Mouse (Mus musculus): ENCODE measurements around the gene Gpr155. TPM values are rescaled to one million over a fixed set of nuclear protein-coding genes. Genes with fewer than 3 reads are reported as not detected.

Gpr155 gene
- total and polyA plus RNA-seq, 2 experiments from 2014 or later: 11.8 to 26.5 TPM

DNA sequence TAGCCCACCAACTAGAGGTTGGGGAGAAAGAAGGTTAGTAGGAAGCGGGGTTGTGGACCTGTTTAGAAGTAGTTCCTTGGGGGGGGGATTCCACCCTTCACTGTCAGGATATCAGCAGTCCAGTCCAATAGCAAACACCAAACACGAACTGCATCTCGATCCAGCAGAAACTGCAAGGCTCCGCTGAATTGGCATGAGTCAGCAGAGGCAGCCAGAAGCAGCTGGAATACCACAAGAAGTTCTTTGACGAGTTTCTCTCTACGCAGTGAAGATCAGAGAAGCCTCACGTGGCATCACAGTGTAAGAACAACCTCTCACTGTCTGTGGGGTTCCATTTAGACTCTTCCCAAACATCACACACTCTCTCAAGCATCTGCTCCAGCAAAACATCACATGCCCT, 18.6 kb upstream of the Gpr155 start:
- H3K27ac ChIP-seq (ENCODE audit: low read depth, low read length): no peak overlapping the region
- DNase-seq (ENCODE audit: low spot score): no peak
- H3K4me1 ChIP-seq (ENCODE audit: insufficient read depth, low read length): no peaks in the 10 kb centered on the region
- no peaks in the 10 kb centered on the region for H3K27me3 ChIP-seq (ENCODE audit: insufficient read depth, low read length)
- no peak overlapping the region for H3K4me2 ChIP-seq (ENCODE audit: low read depth, low read length, poor library complexity, severe bottlenecking)
- no peak for TF ChIP-seq CTCF (IDR thresholded peaks at IDR 0.05)
- no peaks in the 10 kb centered on the region for H3K9me3 ChIP-seq (ENCODE audit: low read length)
- no peak overlapping the region for H3K9ac ChIP-seq (replicated peaks; ENCODE audit: low read length, poor library complexity, severe bottlenecking)
- no peak for ATAC-seq (ENCODE audit: low FRiP score)
- no peak overlapping the region for H3K4me3 ChIP-seq (ENCODE audit: low read depth, low read length)
- WGBS: 89% methylated on average over 7 of the region's 7 CpGs
- no peaks in the 10 kb centered on the region for H3K36me3 ChIP-seq (ENCODE audit: insufficient read depth, low read length)

DNA sequence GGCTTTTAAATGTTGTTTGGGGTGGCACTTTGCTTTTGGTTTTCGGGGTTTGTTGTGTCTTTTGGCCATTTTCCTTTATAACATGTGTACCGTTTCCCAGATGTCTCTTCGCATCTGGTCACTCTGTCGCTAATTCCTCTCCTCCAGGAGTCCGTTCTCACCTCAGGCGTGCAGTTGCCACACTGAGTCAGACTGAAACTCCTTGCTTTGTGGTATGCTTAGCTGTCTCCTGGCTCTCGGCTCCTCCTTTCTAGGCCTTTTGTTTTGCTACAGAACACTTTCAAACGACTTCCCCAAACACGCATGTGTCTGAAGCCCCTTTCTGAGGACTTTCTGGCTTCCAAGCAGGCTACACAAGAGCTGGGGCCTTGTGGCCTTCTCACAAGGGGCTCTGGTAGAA, 18.1 kb upstream of the Gpr155 start:
- 82% methylated on average over 9 of the region's 9 CpGs for whole genome bisulfite sequencing
- no peaks in the 10 kb centered on the region for H3K4me1 ChIP-seq (ENCODE audit: insufficient read depth, low read length)
- no peak for TF ChIP-seq CTCF (IDR thresholded peaks at IDR 0.05)
- H3K4me3 ChIP-seq (ENCODE audit: low read depth, low read length): no peak overlapping the region
- no peaks in the 10 kb centered on the region for H3K27me3 ChIP-seq (ENCODE audit: insufficient read depth, low read length)
- H3K9ac ChIP-seq (replicated peaks; ENCODE audit: low read length, poor library complexity, severe bottlenecking): no peak overlapping the region
- no peak for DNase-seq (ENCODE audit: low spot score)
- ATAC-seq (ENCODE audit: low FRiP score): no peak
- no peaks in the 10 kb centered on the region for H3K9me3 ChIP-seq (ENCODE audit: low read length)
- H3K4me2 ChIP-seq (ENCODE audit: low read depth, low read length, poor library complexity, severe bottlenecking): no peak overlapping the region
- H3K36me3 ChIP-seq (ENCODE audit: insufficient read depth, low read length): no peaks in the 10 kb centered on the region
- no peak overlapping the region for H3K27ac ChIP-seq (ENCODE audit: low read depth, low read length)

DNA sequence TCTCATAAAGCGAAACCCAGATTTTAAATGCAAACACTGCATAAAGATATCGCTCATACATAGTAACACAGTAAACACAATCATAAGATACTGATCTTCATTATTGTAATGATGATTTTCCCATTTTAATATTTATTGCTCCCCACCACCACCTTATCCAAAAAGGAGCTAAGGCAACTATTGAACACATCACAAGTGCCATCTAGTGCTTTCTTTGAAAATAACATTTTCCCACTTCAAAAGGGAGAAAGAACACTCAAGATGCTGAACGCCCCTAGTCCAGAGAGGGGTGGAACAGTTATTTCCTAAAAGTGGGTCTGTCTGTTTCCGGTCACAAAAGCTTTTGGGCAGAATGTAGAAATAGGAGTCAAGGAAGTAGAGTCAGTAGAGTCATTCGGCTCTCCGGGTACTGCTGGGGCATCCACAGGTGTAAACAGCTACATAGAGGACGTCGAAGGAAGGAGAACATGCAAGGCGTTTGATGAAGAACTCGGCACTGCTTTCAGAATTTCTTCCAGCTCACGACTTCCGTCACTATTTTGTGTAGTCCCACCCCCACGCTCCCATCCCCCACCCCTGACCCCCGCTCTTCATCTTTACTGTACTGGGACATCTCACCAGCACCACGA, 17.1 kb upstream of the Gpr155 start:
- Histone ChIP-seq H3K9ac (replicated peaks; ENCODE audit: low read length, poor library complexity, severe bottlenecking) (no peak overlapping the region), H3K9me3 (ENCODE audit: low read length) (no peaks in the 10 kb centered on the region), H3K4me2 (ENCODE audit: low read depth, low read length, poor library complexity, severe bottlenecking) (no peak overlapping the region), H3K27me3 (ENCODE audit: insufficient read depth, low read length) (no peaks in the 10 kb centered on the region), H3K27ac (ENCODE audit: low read depth, low read length) (no peak overlapping the region), H3K36me3 (ENCODE audit: insufficient read depth, low read length) (no peaks in the 10 kb centered on the region), H3K4me3 (ENCODE audit: low read depth, low read length) (no peak overlapping the region), H3K4me1 (ENCODE audit: insufficient read depth, low read length) (no peaks in the 10 kb centered on the region)
- WGBS: 82% methylated on average over 15 of the region's 15 CpGs
- DNase-seq (ENCODE audit: low spot score): peak; percentile 34
- TF ChIP-seq CTCF (IDR thresholded peaks at IDR 0.05): peak; percentile 71
- no peak for ATAC-seq (ENCODE audit: low FRiP score)

DNA sequence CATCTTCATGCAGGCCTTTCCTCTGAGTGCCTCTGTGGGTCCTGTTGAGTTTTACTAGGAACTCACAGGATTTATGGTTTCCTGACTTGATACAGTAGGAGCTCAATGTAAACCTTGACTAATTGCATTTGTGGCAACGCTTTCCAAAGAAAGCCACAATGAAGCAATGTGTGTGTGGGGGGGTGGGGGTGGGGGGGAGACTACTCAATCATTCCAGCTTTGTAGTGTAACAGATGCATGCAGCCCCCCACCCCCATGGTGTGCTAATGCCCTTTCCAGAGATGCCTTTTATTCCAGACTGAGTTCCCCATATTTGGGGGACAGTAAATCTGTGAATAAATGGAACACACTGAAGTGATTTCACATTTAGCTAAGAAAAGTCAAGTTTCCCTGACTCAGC, 15.3 kb upstream of the Gpr155 start:
- DNase-seq (ENCODE audit: low spot score) (no peak), ATAC-seq (ENCODE audit: low FRiP score) (no peak)
- no peak for TF ChIP-seq CTCF (IDR thresholded peaks at IDR 0.05)
- Histone ChIP-seq H3K4me1 (ENCODE audit: insufficient read depth, low read length) (no peaks in the 10 kb centered on the region), H3K9me3 (ENCODE audit: low read length) (no peaks in the 10 kb centered on the region), H3K4me3 (ENCODE audit: low read depth, low read length) (no peak overlapping the region), H3K36me3 (ENCODE audit: insufficient read depth, low read length) (no peaks in the 10 kb centered on the region), H3K9ac (replicated peaks; ENCODE audit: low read length, poor library complexity, severe bottlenecking) (no peak overlapping the region), H3K4me2 (ENCODE audit: low read depth, low read length, poor library complexity, severe bottlenecking) (no peak overlapping the region), H3K27ac (ENCODE audit: low read depth, low read length) (no peak overlapping the region), H3K27me3 (ENCODE audit: insufficient read depth, low read length) (no peaks in the 10 kb centered on the region)
- WGBS: 27% methylated on average over 1 of the region's 1 CpGs

DNA sequence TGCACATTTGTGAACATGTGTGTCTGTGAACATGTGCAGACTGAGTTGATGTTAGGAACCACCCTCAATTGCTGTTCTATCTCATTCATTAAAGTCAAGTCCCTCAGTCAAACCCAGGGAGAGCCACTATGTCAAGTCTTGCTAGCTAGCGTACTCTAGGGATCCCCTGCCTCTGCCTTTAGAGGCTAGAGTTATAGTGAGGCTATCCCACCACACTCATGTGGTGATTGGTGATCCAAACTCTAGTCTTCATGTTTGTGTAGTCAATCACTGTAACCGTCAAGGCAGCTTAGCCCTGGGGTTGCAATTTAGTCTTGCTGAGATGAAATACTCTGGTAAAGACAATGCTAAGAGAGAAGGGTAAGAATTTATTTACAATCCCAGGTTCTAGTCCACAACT, 11.1 kb upstream of the Gpr155 start:
- no peaks in the 10 kb centered on the region for H3K27me3 ChIP-seq (ENCODE audit: insufficient read depth, low read length)
- WGBS: 94% methylated on average over 2 of the region's 2 CpGs
- H3K4me1 ChIP-seq (ENCODE audit: insufficient read depth, low read length): no peaks in the 10 kb centered on the region
- no peak overlapping the region for H3K9ac ChIP-seq (replicated peaks; ENCODE audit: low read length, poor library complexity, severe bottlenecking)
- H3K9me3 ChIP-seq (ENCODE audit: low read length): no peaks in the 10 kb centered on the region
- no peak overlapping the region for H3K4me2 ChIP-seq (ENCODE audit: low read depth, low read length, poor library complexity, severe bottlenecking)
- H3K4me3 ChIP-seq (ENCODE audit: low read depth, low read length): no peak overlapping the region
- DNase-seq (ENCODE audit: low spot score): no peak
- ATAC-seq (ENCODE audit: low FRiP score): no peak
- no peaks in the 10 kb centered on the region for H3K36me3 ChIP-seq (ENCODE audit: insufficient read depth, low read length)
- no peak overlapping the region for H3K27ac ChIP-seq (ENCODE audit: low read depth, low read length)
- TF ChIP-seq CTCF (IDR thresholded peaks at IDR 0.05): no peak

DNA sequence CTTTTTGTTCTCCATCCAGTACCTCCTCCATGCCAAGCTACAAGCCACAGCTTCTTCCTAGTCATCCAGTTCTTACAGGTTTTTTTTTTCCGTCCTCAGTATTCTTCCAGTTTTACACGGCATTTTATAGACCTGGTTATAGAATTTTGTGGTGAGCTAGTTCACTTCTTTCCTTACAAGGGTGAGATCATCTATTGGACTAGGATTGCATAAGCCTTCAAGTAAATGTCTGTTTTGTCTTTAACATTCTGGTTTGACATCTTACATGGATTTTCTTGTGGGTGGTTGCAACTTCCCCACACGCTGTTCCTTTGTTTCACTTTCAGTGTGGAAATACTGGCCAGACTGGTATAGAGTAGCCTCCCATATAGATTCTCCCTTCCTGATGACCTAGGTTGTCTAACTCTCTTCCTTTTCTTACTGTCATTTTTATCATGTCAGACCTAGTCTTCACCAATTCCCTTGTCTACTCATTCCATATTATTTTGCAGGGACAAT, 10.5 kb upstream of the Gpr155 start:
- Histone ChIP-seq H3K27me3 (ENCODE audit: insufficient read depth, low read length) (no peaks in the 10 kb centered on the region), H3K4me3 (ENCODE audit: low read depth, low read length) (no peak overlapping the region), H3K9ac (replicated peaks; ENCODE audit: low read length, poor library complexity, severe bottlenecking) (no peak overlapping the region), H3K4me1 (ENCODE audit: insufficient read depth, low read length) (no peaks in the 10 kb centered on the region), H3K27ac (ENCODE audit: low read depth, low read length) (no peak overlapping the region), H3K4me2 (ENCODE audit: low read depth, low read length, poor library complexity, severe bottlenecking) (no peak overlapping the region), H3K36me3 (ENCODE audit: insufficient read depth, low read length) (no peaks in the 10 kb centered on the region), H3K9me3 (ENCODE audit: low read length) (no peaks in the 10 kb centered on the region)
- ATAC-seq (ENCODE audit: low FRiP score) (no peak), DNase-seq (ENCODE audit: low spot score) (no peak)
- WGBS: 95% methylated on average over 3 of the region's 3 CpGs
- TF ChIP-seq CTCF (IDR thresholded peaks at IDR 0.05): no peak
